Mouse (Mus musculus) G1E-ER4 (cell line): ENCODE data around the gene Cacna2d1. TPM values are rescaled to one million over a fixed set of nuclear protein-coding genes. Genes with fewer than 3 reads are reported as not detected.

ENCODE experiments used
- GATA1 ChIP-seq: IDR thresholded peaks from one replicate; pipeline ENCODE4 v1.8.0; 2012; ENCODE audit warnings: low read length, inconsistent platforms
- polyA plus RNA-seq: library from polyadenylated mRNA; stranded (reverse); fragments of >175 nt; gene quantifications from 2 replicates; pipeline ENCODE4 v1.2.3, GENCODE M21; 2012

Cacna2d1 gene
- polyA plus RNA-seq, 1 experiment: not detected

GRCm38 (mm10) chr5:15966888-15967287, 32.4 kb downstream of the Cacna2d1 start:
- no peak for TF ChIP-seq GATA1

GRCm38 (mm10) chr5:15971821-15972220, 37.3 kb downstream of the Cacna2d1 start:
- no peak for TF ChIP-seq GATA1

- TF ChIP-seq GATA1: no peak
Measured at GRCm38 (mm10) chr5:15972351-15972750, 37.9 kb downstream of the Cacna2d1 start.

GRCm38 (mm10) chr5:15974652-15975051, 40.2 kb downstream of the Cacna2d1 start:
- TF ChIP-seq GATA1: no peak

DNA sequence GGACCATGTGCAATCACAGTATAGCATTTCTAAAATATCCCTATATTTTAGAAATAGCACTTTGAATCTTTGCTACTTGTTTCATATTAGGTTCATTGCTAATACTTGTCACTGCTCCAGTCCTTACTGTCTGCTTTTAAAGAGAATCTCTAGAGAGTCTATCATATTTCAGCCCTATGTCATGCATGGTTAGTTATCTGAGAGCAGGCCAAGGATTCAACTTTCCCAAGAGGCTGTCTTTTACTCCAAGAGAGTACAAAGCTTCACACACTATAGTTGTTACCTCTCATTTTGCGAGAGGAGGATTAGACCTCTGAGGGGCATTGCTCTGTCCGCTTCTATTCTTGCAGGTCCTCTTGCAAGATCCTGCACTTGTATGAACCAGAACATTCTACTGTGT, 44.7 kb downstream of the Cacna2d1 start:
- no peak for TF ChIP-seq GATA1

DNA sequence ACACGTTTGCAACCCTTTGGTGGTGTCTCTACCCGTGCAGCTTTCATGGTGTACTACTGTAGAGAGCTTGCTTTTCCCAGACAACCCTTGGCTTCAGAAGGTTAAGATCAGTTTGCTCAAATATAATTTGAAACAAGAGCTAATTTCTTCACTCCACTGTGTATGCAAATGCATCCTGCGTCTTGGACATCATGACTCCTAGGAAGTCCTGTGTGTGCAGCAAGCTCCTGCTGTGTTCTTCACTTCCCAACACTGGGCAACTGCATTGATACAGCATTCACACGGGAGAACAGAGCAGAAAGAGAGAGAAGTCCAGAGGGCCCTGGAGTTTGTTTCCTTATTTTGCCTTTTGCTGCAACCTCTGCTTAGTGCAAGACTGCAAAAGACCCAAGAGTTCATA, 48.1 kb downstream of the Cacna2d1 start:
- TF ChIP-seq GATA1: no peak

DNA sequence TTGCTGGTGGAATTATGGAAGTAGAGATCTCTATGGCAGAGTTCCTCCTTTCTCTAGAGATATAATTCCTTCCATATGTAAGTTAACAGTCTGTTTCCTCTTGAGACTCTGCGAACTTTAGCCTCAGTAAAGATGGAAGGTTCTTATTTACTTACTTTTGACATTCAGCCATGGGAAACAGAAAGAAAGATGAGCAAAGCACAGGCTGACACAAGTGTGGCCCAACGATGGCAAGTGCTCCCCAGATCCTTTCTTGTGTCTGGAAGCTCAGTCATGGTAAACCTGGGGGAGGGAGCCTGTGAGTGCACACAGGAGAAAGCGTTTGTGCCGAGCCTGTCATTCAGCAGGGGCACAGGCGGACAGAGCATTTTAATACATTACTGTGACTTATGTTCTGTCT, 48.9 kb downstream of the Cacna2d1 start:
- no peak for TF ChIP-seq GATA1

- no peak for TF ChIP-seq GATA1
Measured at GRCm38 (mm10) chr5:15985228-15985858, 50.9 kb downstream of the Cacna2d1 start.

GRCm38 (mm10) chr5:15985901-15986300, 51.4 kb downstream of the Cacna2d1 start:
- TF ChIP-seq GATA1: no peak

DNA sequence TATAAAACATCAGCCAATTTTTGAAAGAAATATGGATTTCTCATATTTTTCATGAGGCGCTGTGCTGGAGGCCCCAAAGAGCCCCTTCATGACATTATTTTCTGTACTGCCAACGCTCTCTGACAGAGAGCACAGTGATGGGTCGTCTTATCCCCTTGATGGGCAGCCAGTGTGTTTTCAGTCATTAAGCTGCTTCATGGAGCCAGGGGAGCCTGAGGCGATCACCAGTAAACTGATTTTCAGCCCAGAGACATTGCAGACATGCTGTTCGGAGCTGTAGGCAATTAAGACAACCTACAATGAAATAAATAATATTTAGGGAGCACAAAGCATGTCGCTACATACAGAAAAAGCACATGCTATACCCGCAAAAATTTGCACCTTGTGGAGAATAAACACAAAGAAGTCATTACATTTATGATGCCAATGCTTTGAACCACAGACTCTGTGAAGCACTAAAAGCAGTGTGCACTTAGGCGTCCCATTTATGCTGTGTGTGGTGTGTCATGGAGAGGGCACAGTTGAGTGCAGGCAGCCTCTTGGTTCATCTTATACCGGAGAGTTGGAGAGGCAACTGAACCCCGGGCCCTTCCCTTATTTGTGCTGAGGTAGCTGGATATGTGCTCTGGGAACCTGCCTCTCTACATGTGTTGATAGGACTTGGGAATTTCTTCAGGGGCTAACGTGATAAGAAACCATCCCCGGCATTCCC, 57.1 kb downstream of the Cacna2d1 start:
- no peak for TF ChIP-seq GATA1

GRCm38 (mm10) chr5:15993252-15993944, 58.9 kb downstream of the Cacna2d1 start:
- TF ChIP-seq GATA1: no peak

GRCm38 (mm10) chr5:15997190-15997589, 62.7 kb downstream of the Cacna2d1 start:
- TF ChIP-seq GATA1: no peak

- TF ChIP-seq GATA1: no peak
Measured at GRCm38 (mm10) chr5:15997769-15998168, 63.3 kb downstream of the Cacna2d1 start.

DNA sequence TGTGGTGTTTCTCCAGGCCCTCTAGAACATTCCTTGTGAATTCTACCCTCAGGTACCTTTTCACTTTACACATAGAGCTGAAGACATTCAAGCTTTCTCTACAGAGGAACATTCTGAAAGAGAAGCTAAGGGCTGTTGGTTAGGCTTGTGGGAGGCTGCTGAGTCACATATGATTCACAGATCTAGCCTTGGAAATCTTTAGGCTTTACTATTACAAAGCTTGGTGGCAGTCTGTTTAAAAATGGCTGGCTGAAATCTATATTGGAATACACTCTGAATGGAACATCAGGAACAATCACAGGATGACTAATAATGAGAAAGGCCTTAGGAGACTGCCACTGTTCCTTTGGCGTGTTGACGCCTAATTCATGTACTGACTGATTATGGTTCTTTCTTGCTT, 66.4 kb downstream of the Cacna2d1 start:
- TF ChIP-seq GATA1: no peak

DNA sequence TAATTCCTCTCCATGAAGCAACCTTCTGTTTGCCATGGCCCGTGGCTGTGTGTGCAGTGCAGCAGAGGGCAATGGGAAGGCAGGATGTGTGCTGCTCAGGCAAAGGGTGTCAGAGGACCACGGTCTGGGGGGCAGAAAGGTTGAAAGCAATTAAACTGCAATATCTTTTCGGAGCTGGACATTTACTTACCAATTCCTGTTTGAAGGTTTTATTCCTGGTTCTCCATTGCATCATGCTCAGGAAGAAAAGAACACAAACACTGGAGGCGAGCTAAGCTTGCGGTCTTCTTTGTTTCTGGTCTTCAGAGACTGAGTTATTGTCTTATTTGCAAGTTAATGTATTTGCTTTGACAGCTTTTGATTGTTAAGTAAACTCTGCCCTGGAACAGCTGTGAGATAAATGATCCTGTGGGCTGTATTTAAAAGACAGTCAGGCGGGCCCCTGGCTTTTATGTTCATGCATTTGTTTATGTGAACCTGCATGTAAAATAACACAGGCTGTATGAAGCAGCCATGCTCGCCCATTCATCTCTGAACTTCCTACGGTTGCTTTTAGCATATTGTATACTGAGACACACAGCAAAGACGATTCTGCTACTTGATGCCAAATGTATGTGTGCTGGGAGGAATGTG, 68.1 kb downstream of the Cacna2d1 start:
- no peak for TF ChIP-seq GATA1

DNA sequence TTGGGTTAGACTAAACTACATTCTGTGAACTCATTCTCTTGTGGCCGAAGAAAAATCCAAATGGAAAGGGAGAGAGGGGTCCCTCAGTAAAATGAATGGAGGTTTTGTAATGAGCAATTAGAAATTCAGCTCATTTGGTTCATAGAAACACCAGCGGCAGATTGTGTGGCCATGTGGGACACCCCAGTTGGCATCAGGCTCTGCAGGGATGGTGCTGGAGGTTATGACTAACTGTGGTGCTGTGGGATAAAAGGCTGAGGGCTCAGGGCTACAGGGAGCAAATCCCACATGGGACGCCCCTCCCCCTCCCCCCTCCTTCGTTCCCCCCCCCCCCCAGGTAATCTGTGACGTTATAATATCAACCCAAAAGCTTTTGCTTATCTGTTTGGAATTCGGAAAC, 69.8 kb downstream of the Cacna2d1 start:
- no peak for TF ChIP-seq GATA1
